Mouse (Mus musculus) small intestine, adult 2 months (tissue): ENCODE data around the gene Zfp950.

ENCODE experiments used
- CTCF ChIP-seq: fragments of 200-500 bp; IDR thresholded peaks from 2 replicates; pipeline ENCODE4 v1.5.1; 2012; ENCODE audit warnings: low read depth, mild to moderate bottlenecking, control low read depth, inconsistent platforms, low read length, moderate library complexity, mixed read lengths; ENCODE audit not compliant: insufficient replicate concordance, insufficient read length; ENCODE audit errors: extremely low read depth
- POLR2A ChIP-seq: fragments of 200-500 bp; IDR thresholded peaks from 2 replicates; pipeline ENCODE4 v1.6.1; 2012; ENCODE audit warnings: low read depth, mild to moderate bottlenecking, control low read depth, inconsistent platforms, low read length, moderate library complexity

DNA sequence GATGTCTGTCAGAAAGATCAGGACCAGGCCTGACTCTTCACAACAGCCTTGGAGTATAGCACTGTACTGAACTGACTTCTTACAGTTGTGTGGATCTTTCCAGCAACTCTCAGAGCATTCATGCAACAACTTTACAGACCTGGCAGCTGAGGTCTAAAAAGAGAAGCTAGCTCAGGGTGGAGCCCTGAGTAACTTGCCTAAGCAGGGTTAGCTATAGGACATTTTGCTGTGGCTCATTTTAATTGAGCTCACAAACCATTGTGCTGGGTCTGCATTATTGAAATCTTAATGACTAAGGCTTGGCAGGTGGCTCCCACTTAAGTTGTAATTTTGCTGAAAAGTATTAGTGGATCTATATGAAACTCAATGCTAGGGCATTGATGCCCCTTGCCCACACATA is 88.6 kb downstream of the Zfp950 start:
- TF ChIP-seq POLR2A (no peak), CTCF (no peak)
